Comparison of ENCODE assay signal across 30 mouse cellular contexts in the genomic region with DNA sequence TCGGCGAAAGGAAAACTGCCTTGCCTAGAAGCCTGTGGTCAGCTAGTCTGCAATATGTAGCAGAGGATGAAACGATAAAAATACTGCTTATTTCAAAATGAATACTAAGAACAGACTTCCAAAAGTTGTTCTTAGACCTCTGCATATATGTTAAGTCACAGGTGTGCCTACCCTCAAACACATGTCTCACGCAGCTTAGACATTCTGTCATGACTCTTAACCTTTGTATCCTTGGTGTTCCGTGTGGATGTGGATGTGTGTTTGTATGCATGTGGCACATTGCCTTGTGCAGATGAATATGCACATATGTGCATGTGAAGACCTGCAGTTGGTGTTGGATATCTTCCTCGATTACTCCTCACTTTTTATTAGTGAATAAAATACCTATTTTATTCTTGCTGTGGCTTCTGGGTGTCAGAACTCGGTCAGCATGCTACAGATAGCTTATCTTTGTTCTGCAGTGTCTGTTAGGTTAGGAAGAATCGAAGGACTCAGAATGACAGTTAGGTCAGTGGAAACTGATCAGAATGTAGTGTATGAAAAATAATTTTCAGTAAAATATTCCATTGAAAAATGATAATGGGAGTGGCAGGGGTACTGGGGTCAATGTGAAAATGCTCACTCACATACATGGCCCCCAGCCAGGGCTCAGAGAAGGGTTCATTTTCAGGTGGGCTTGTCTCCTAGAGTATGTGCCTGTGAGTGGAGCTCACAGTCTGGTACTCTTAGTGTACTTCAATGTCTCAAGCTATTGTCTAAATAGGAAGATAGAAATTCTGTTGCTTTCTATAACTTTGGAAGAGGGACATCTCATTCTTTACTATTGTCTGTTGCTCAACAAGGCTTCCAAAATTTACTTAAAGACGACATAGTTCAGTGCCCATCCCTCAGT. TPM values are rescaled to one million over a fixed set of nuclear protein-coding genes. Genes with fewer than 3 reads are reported as not detected.
A peak's percentile ranks its signal among the peaks of the same experiment; 100 is the strongest.
DNase-seq lines count a peak whose midpoint lies in the region; ATAC-seq lines count a peak whose summit lies in the region.
"Had no signal": no experiment of that assay in that cellular context is flagged by ENCODE, and none has a peak within 500 bp of the region (broad histone marks: within the 10 kb centered on the region; RNA-seq: fewer than 3 reads in every experiment).

No protein-coding gene starts in this region.

- peak overlapping the region; percentile 28 for H3K4me3 ChIP-seq in erythroblast, embryonic 14.5 days (replicated peaks)
- H3K4me3 ChIP-seq in liver, embryonic 13.5 days (replicated peaks) = no peak overlapping the region
- no peak overlapping the region for H3K4me3 ChIP-seq in midbrain, embryonic 15.5 days
- H3K4me3 ChIP-seq: embryonic facial prominence, embryonic 12.5 days; forebrain, embryonic 12.5 days; hindbrain, embryonic 10.5 days; hindbrain, embryonic 15.5 days; lung, embryonic 15.5 days; megakaryocyte, embryonic 14.5 days; midbrain, embryonic 13.5 days; neural tube, embryonic 15.5 days; stomach, embryonic 15.5 days had no signal

- DNase-seq in c-Kit-negative CD71-positive TER-119-positive erythroid progenitor cells, embryonic 14.5 days (ENCODE audit: low read depth, low spot score) = peak; percentile 28
- DNase-seq in liver, embryonic 13.5 days = peak; percentile 41
- DNase-seq in gastrocnemius, postnatal 36 days = no peak
- no peak for DNase-seq in kidney, adult 11 months
- no peak for DNase-seq in cerebellum, postnatal 14 days
- DNase-seq: adrenal gland, postnatal 25 days; cerebellum, adult 11-12 months; cerebellum, adult 9-11 months; forebrain, postnatal 0 days; heart, postnatal 14 days; kidney, adult 18-20 months; kidney, postnatal 4 days; left cerebral cortex, postnatal 4 days; retina, postnatal 1 day; right cerebral cortex, postnatal 14 days; thymus, postnatal 25 days had no signal

- H3K27ac ChIP-seq in liver, embryonic 13.5 days = peak overlapping the region; percentile 87
- H3K27ac ChIP-seq in midbrain, embryonic 15.5 days = no peak overlapping the region
- H3K27ac ChIP-seq: embryonic facial prominence, embryonic 12.5 days; forebrain, embryonic 12.5 days; hindbrain, embryonic 10.5 days; hindbrain, embryonic 15.5 days; lung, embryonic 15.5 days; midbrain, embryonic 13.5 days; neural tube, embryonic 15.5 days; stomach, embryonic 15.5 days had no signal

- peak overlapping the region; percentile 50 for H3K4me2 ChIP-seq in liver, embryonic 13.5 days
- H3K4me2 ChIP-seq in midbrain, embryonic 15.5 days = no peak overlapping the region
- H3K4me2 ChIP-seq: embryonic facial prominence, embryonic 12.5 days; forebrain, embryonic 12.5 days; hindbrain, embryonic 15.5 days; lung, embryonic 15.5 days; midbrain, embryonic 13.5 days; neural tube, embryonic 15.5 days; stomach, embryonic 15.5 days had no signal

- intact Hi-C loops in gastrocnemius, postnatal 36 days (cut with DNase I) = no loop called here

- H3K36me3 ChIP-seq in erythroblast, embryonic 14.5 days (ENCODE audit: control insufficient read depth) = peaks cover 57% of the 10 kb centered on the region
- H3K36me3 ChIP-seq in liver, embryonic 13.5 days = peaks cover 11% of the 10 kb centered on the region
- no peaks in the 10 kb centered on the region; the same call in 1 of the 2 replicates for H3K36me3 ChIP-seq in midbrain, embryonic 15.5 days (replicated peaks)
- H3K36me3 ChIP-seq: stomach, embryonic 15.5 days had no signal

- peak overlapping the region; percentile 59 for H3K9ac ChIP-seq in liver, embryonic 13.5 days
- H3K9ac ChIP-seq in midbrain, embryonic 15.5 days = no peak overlapping the region
- H3K9ac ChIP-seq: embryonic facial prominence, embryonic 12.5 days; forebrain, embryonic 12.5 days; forebrain, postnatal 0 days; hindbrain, embryonic 15.5 days; lung, embryonic 15.5 days; midbrain, embryonic 13.5 days; neural tube, embryonic 15.5 days; stomach, embryonic 15.5 days had no signal

- ATAC-seq in liver, embryonic 13.5 days (ENCODE audit: low read depth) = peak; percentile 97
- peak; percentile 90 for ATAC-seq in megakaryocyte progenitor cell, adult 5-6 weeks (replicated peaks; ENCODE audit: poor library complexity)
- no peak for ATAC-seq in midbrain, embryonic 15.5 days (replicated peaks)
- ATAC-seq: forebrain, postnatal 0 days; inflammation-experienced regulatory T-cells, adult 6 months; midbrain, embryonic 13.5 days had no signal

- H3K27me3 ChIP-seq in erythroblast, embryonic 14.5 days (ENCODE audit: control insufficient read depth) = no peaks in the 10 kb centered on the region
- no peaks in the 10 kb centered on the region for H3K27me3 ChIP-seq in liver, embryonic 13.5 days
- H3K27me3 ChIP-seq in midbrain, embryonic 15.5 days (replicated peaks) = no peaks in the 10 kb centered on the region
- H3K27me3 ChIP-seq: embryonic facial prominence, embryonic 12.5 days; forebrain, embryonic 12.5 days; hindbrain, embryonic 15.5 days; lung, embryonic 15.5 days; megakaryocyte, embryonic 14.5 days; midbrain, embryonic 13.5 days; neural tube, embryonic 15.5 days; stomach, embryonic 15.5 days had no signal

- 53% methylated on average over 9 of the region's 9 CpGs for WGBS in liver, embryonic 13.5 days (ENCODE audit: insufficient replicate concordance)
- 92% methylated on average over 9 of the region's 9 CpGs for WGBS in midbrain, embryonic 15.5 days

- peaks cover 32% of the 10 kb centered on the region for H3K4me1 ChIP-seq in erythroblast, embryonic 14.5 days (ENCODE audit: control insufficient read depth)
- peaks cover 15% of the 10 kb centered on the region for H3K4me1 ChIP-seq in liver, embryonic 13.5 days (replicated peaks)
- no peaks in the 10 kb centered on the region for H3K4me1 ChIP-seq in midbrain, embryonic 15.5 days
- H3K4me1 ChIP-seq: embryonic facial prominence, embryonic 12.5 days; forebrain, embryonic 12.5 days; hindbrain, embryonic 10.5 days; hindbrain, embryonic 15.5 days; lung, embryonic 15.5 days; midbrain, embryonic 13.5 days; neural tube, embryonic 15.5 days; stomach, embryonic 15.5 days had no signal

- H3K9me3 ChIP-seq in erythroblast, embryonic 14.5 days (ENCODE audit: control insufficient read depth, low read length) = peaks cover 6% of the 10 kb centered on the region
- no peaks in the 10 kb centered on the region for H3K9me3 ChIP-seq in liver, embryonic 13.5 days (replicated peaks)
- H3K9me3 ChIP-seq in midbrain, embryonic 15.5 days = no peaks in the 10 kb centered on the region
- H3K9me3 ChIP-seq: embryonic facial prominence, embryonic 12.5 days; forebrain, embryonic 12.5 days; hindbrain, embryonic 10.5 days; hindbrain, embryonic 15.5 days; lung, embryonic 15.5 days; megakaryocyte, embryonic 14.5 days; midbrain, embryonic 13.5 days; neural tube, embryonic 15.5 days; stomach, embryonic 15.5 days had no signal

RNA-seq across cellular contexts. Expression of gene Cep290, which starts 37.4 kb away (rescaled TPM):
- polyA plus RNA-seq in erythroblast, embryonic 14.5 days (2012) = 0.08 and 0.27 TPM in 2 replicates
- 3.5 and 4.2 TPM in 2 replicates for polyA plus RNA-seq in liver, embryonic 13.5 days (2015; fragmentation: Nextera tagmentation; extraction: Ambion mirVana)
- total RNA-seq in megakaryocyte progenitor cell, adult 5-6 weeks (2015) = 9.3 and 19.4 TPM in 2 replicates
- total RNA-seq in megakaryocyte progenitor cell, adult 5-6 weeks (2017) = 9.3 and 13.5 TPM in 2 replicates
- 6.3 and 6.9 TPM in 2 replicates for polyA plus RNA-seq in midbrain, embryonic 15.5 days (2015; fragmentation: Nextera tagmentation; extraction: Ambion mirVana)
- total RNA-seq in gastrocnemius, postnatal 36 days (2021) = 1 to 10 TPM; 2.2 to 2.6 TPM
- polyA plus RNA-seq: small intestine, adult 2 months had no signal

RNA-seq across cellular contexts. Expression of gene Tmtc3, which starts 37.6 kb away (rescaled TPM):
- polyA plus RNA-seq in erythroblast, embryonic 14.5 days (2012) = 0.02 and 0.13 TPM in 2 replicates
- 6.0 and 7.5 TPM in 2 replicates for polyA plus RNA-seq in liver, embryonic 13.5 days (2015; fragmentation: Nextera tagmentation; extraction: Ambion mirVana)
- total RNA-seq in megakaryocyte progenitor cell, adult 5-6 weeks (2015) = 22.8 and 26.0 TPM in 2 replicates
- 4.8 and 6.6 TPM in 2 replicates for total RNA-seq in megakaryocyte progenitor cell, adult 5-6 weeks (2017)
- 10.0 and 11.5 TPM in 2 replicates for polyA plus RNA-seq in midbrain, embryonic 15.5 days (2015; fragmentation: Nextera tagmentation; extraction: Ambion mirVana)
- total RNA-seq in gastrocnemius, postnatal 36 days (2021) = 1 to 10 TPM; 7.3 to 9.4 TPM

Comparison
In these comparisons a context has a peak if more than half of its experiments do, and no peak if none do; other contexts are left out.
1. DNase-seq: peak in c-Kit-negative CD71-positive TER-119-positive erythroid progenitor cells, embryonic 14.5 days (single experiment) and liver, embryonic 13.5 days (single experiment); none in gastrocnemius, postnatal 36 days (0 of 2), kidney, adult 11 months (single experiment) and cerebellum, postnatal 14 days (0 of 2).